Mouse (Mus musculus): ENCODE measurements around the gene Hnrnpa3. TPM values are rescaled to one million over a fixed set of nuclear protein-coding genes. Genes with fewer than 3 reads are reported as not detected.

The Hnrnpa3 gene
- total and polyA plus RNA-seq, 2 experiments from 2014 or later = 33.9 to 102 TPM

- TF ChIP-seq EP300 (IDR thresholded peaks at IDR 0.05; ENCODE audit: low read depth) = no peak
- no peak for TF ChIP-seq CTCF (IDR thresholded peaks at IDR 0.05; ENCODE audit: low read depth)
- ATAC-seq (ENCODE audit: insufficient read depth, low read depth) = no peak
Measured at GRCm38 (mm10) chr2:75657907-75658691, 962 bp upstream of the Hnrnpa3 start.

GRCm38 (mm10) chr2:75659629-75659960 lies 534 bp downstream of the Hnrnpa3 start:
- Histone ChIP-seq H3K4me1 (ENCODE audit: control insufficient read depth, insufficient read depth) (peaks cover 8% of the 10 kb centered on the region), H3K36me3 (replicated peaks; ENCODE audit: control insufficient read depth, insufficient read depth, low read length) (peaks cover 23% of the 10 kb centered on the region), H3K27me3 (ENCODE audit: control insufficient read depth, insufficient read depth, low read length) (no peaks in the 10 kb centered on the region), H3K4me3 (ENCODE audit: low read depth, low read length) (peak overlapping the region; percentile 97), H3K9me3 (replicated peaks; ENCODE audit: control insufficient read depth, low read length) (no peaks in the 10 kb centered on the region), H3K27ac (ENCODE audit: low read depth) (peak overlapping the region; percentile 100), H3K9ac (replicated peaks; ENCODE audit: low read depth, low read length) (peak overlapping the region; percentile 100), H3K4me2 (ENCODE audit: low read depth, low read length) (peak overlapping the region; percentile 78)
- under 1% methylated on average over 35 of the region's 47 CpGs for WGBS
- ATAC-seq (ENCODE audit: insufficient read depth, low read depth) (peak; percentile 78), DNase-seq (ENCODE audit: low spot score) (peak; percentile 87)
- TF ChIP-seq CTCF (IDR thresholded peaks at IDR 0.05; ENCODE audit: low read depth) (no peak), EP300 (IDR thresholded peaks at IDR 0.05; ENCODE audit: low read depth) (0 out of 2 replicates have a peak, but pooled peaks have one; percentile 9)

More at GRCm38 (mm10) chr2:75657907-75658691, 962 bp upstream of the Hnrnpa3 start:
- WGBS = 3% methylated on average over 18 of the region's 18 CpGs
- DNase-seq (ENCODE audit: low spot score) = peak; percentile 61
- Histone ChIP-seq H3K36me3 (replicated peaks; ENCODE audit: control insufficient read depth, insufficient read depth, low read length) (peaks cover 8% of the 10 kb centered on the region), H3K27me3 (ENCODE audit: control insufficient read depth, insufficient read depth, low read length) (no peaks in the 10 kb centered on the region), H3K4me3 (ENCODE audit: low read depth, low read length) (peak overlapping the region; percentile 97), H3K4me2 (ENCODE audit: low read depth, low read length) (peak overlapping the region; percentile 79), H3K9ac (replicated peaks; ENCODE audit: low read depth, low read length) (peak overlapping the region; percentile 93), H3K4me1 (ENCODE audit: control insufficient read depth, insufficient read depth) (peaks cover 8% of the 10 kb centered on the region), H3K27ac (ENCODE audit: low read depth) (peak overlapping the region; percentile 99), H3K9me3 (replicated peaks; ENCODE audit: control insufficient read depth, low read length) (no peaks in the 10 kb centered on the region)

GRCm38 (mm10) chr2:75660255-75660948 lies 1.3 kb downstream of the Hnrnpa3 start:
- Histone ChIP-seq H3K9ac (replicated peaks; ENCODE audit: low read depth, low read length) (peak overlapping the region; percentile 100), H3K4me3 (ENCODE audit: low read depth, low read length) (peak overlapping the region; percentile 97)
- TF ChIP-seq EP300 (IDR thresholded peaks at IDR 0.05; ENCODE audit: low read depth) = no peak

GRCm38 (mm10) chr2:75661106-75661505 lies 2.0 kb downstream of the Hnrnpa3 start:
- Histone ChIP-seq H3K4me1 (ENCODE audit: control insufficient read depth, insufficient read depth) (peaks cover 8% of the 10 kb centered on the region), H3K9me3 (replicated peaks; ENCODE audit: control insufficient read depth, low read length) (no peaks in the 10 kb centered on the region), H3K36me3 (replicated peaks; ENCODE audit: control insufficient read depth, insufficient read depth, low read length) (peaks cover 28% of the 10 kb centered on the region), H3K27ac (ENCODE audit: low read depth) (no peak overlapping the region), H3K4me2 (ENCODE audit: low read depth, low read length) (peak overlapping the region; percentile 78), H3K27me3 (ENCODE audit: control insufficient read depth, insufficient read depth, low read length) (no peaks in the 10 kb centered on the region), H3K9ac (replicated peaks; ENCODE audit: low read depth, low read length) (peak overlapping the region; percentile 100; the same call in 1 of the 2 replicates), H3K4me3 (ENCODE audit: low read depth, low read length) (peak overlapping the region; percentile 97)
- TF ChIP-seq EP300 (IDR thresholded peaks at IDR 0.05; ENCODE audit: low read depth) = no peak
- no peak for TF ChIP-seq CTCF (IDR thresholded peaks at IDR 0.05; ENCODE audit: low read depth)
- 11% methylated on average over 2 of the region's 2 CpGs for WGBS
- DNase-seq (ENCODE audit: low spot score) = no peak
- ATAC-seq (ENCODE audit: insufficient read depth, low read depth) = no peak

More at GRCm38 (mm10) chr2:75660255-75660948, 1.3 kb downstream of the Hnrnpa3 start:
- no peak for DNase-seq (ENCODE audit: low spot score)
- no peaks in the 10 kb centered on the region for H3K9me3 ChIP-seq (replicated peaks; ENCODE audit: control insufficient read depth, low read length)
- peak overlapping the region; percentile 78 for H3K4me2 ChIP-seq (ENCODE audit: low read depth, low read length)
- H3K27me3 ChIP-seq (ENCODE audit: control insufficient read depth, insufficient read depth, low read length) = no peaks in the 10 kb centered on the region
- peak overlapping the region; percentile 100 for H3K27ac ChIP-seq (ENCODE audit: low read depth)
- H3K36me3 ChIP-seq (replicated peaks; ENCODE audit: control insufficient read depth, insufficient read depth, low read length) = peaks cover 28% of the 10 kb centered on the region
- H3K4me1 ChIP-seq (ENCODE audit: control insufficient read depth, insufficient read depth) = peaks cover 8% of the 10 kb centered on the region
- 2% methylated on average over 15 of the region's 15 CpGs for WGBS
- no peak for ATAC-seq (ENCODE audit: insufficient read depth, low read depth)

GRCm38 (mm10) chr2:75669491-75670445 lies 10.7 kb downstream of the Hnrnpa3 start:
- Histone ChIP-seq H3K4me1 (ENCODE audit: control insufficient read depth, insufficient read depth) (no peaks in the 10 kb centered on the region), H3K4me3 (ENCODE audit: low read depth, low read length) (no peak overlapping the region), H3K9me3 (replicated peaks; ENCODE audit: control insufficient read depth, low read length) (no peaks in the 10 kb centered on the region), H3K4me2 (ENCODE audit: low read depth, low read length) (no peak overlapping the region), H3K27me3 (ENCODE audit: control insufficient read depth, insufficient read depth, low read length) (no peaks in the 10 kb centered on the region), H3K36me3 (replicated peaks; ENCODE audit: control insufficient read depth, insufficient read depth, low read length) (peaks cover 10% of the 10 kb centered on the region; the same call in 1 of the 2 replicates), H3K9ac (replicated peaks; ENCODE audit: low read depth, low read length) (no peak overlapping the region), H3K27ac (ENCODE audit: low read depth) (no peak overlapping the region)
- ATAC-seq (ENCODE audit: insufficient read depth, low read depth) (0 out of 2 replicates have a peak, but pooled peaks have one; percentile 11), DNase-seq (ENCODE audit: low spot score) (no peak)
- WGBS = 42% methylated on average over 14 of the region's 14 CpGs
- no peak for TF ChIP-seq EP300 (IDR thresholded peaks at IDR 0.05; ENCODE audit: low read depth)
- TF ChIP-seq CTCF (IDR thresholded peaks at IDR 0.05; ENCODE audit: low read depth) = no peak

All from heart, postnatal 0 days (tissue).